Mouse (Mus musculus) ES-Bruce4 (cell line): ENCODE measurements around the gene Uhrf1bp1.

Source experiments
- CTCF ChIP-seq: IDR thresholded peaks from one replicate; pipeline ENCODE4 v1.8.1; 2011; ENCODE audit warnings: low read depth, low read length
- EP300 ChIP-seq: IDR thresholded peaks from 2 replicates; pipeline ENCODE4 v1.6.1; 2011; ENCODE audit warnings: low read depth, low read length; ENCODE audit not compliant: insufficient read depth
- POLR2A ChIP-seq: IDR thresholded peaks from one replicate; pipeline ENCODE4 v1.8.1; 2011; ENCODE audit warnings: low read length; ENCODE audit not compliant: insufficient read depth

GRCm38 (mm10) chr17:27856265-27856797 lies at the start of gene Uhrf1bp1:
- TF ChIP-seq CTCF (no peak), POLR2A (no peak), EP300 (no peak)
